Mouse (Mus musculus) inflammation-experienced regulatory T-cells, adult 6 months (primary cell): ENCODE results near the gene Plekhm3. TPM values are rescaled to one million over a fixed set of nuclear protein-coding genes. Genes with fewer than 3 reads are reported as not detected.

Experiments used
- ATAC-seq: one replicate; pipeline ENCODE4 v1.8.0; 2017
- polyA plus RNA-seq, 3 experiments: library from polyadenylated mRNA; unstranded; fragments of 100-300 nt; shearing (Covaris generic); gene quantifications; one replicate each; pipeline ENCODE4 v1.2.1; 2017

The Plekhm3 gene
- polyA plus RNA-seq, 3 experiments from 2014 or later: 7.0 to 13.0 (median 11.0) TPM

DNA sequence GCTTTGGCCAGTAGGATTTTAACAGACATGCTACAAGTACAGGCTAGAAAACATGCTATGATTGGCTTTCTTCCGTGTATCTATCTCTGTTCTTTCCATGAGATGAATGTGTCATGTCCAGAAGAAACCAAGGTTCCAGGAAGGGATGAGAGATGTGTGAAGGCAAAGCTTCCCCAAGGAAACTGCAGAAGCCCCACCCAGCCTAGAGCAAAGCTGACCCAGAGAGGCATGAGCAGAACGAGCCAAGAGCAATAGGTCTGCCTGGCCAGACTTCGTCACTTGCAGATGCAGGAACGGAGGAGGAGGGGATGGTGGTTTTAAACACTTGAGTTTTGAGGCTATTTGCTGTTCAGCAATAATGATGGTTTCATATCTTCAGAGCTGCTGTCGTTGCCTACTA is 198.9 kb downstream of the Plekhm3 start:
- ATAC-seq: no peak

DNA sequence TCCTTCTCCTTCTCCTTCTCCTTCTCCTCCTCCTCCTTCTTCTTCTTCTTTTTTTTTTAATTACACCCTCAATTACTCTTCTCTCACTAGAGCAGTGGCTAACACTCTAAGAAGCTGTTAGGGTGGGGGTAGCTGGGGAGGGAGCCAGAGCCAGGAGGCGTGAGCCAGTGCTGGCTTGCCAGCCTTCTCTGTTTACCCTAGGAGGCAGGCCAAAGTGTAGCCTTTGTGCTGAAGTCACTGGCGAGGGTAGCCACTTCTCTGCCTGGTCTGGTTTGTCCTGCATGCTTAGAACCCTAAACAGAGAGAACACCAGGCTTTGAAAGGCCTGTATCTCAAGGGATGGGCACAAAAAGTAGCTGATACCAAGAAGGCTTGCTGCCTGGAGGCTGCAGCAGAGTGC is 199.4 kb downstream of the Plekhm3 start:
- ATAC-seq: no peak

DNA sequence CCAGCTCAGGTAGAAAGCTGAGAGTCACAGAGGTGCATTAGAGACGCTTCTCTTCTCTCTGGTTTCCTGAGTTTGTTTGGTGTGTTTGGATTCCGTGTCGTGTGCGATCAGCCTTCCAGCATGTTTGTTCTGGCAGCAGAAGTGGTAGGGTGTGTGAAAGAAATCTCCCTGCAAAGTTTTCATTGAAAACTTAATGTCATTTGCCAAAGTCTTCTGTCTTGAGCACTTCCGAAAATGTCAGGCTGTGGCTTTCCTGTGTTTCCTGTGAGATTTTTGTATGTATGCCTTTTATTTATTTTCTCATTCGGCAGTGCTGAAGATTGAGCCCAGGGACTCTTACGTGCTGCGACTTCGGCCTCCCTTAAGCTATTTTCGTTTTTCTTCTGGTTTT is 200.0 kb downstream of the Plekhm3 start:
- ATAC-seq: no peak

DNA sequence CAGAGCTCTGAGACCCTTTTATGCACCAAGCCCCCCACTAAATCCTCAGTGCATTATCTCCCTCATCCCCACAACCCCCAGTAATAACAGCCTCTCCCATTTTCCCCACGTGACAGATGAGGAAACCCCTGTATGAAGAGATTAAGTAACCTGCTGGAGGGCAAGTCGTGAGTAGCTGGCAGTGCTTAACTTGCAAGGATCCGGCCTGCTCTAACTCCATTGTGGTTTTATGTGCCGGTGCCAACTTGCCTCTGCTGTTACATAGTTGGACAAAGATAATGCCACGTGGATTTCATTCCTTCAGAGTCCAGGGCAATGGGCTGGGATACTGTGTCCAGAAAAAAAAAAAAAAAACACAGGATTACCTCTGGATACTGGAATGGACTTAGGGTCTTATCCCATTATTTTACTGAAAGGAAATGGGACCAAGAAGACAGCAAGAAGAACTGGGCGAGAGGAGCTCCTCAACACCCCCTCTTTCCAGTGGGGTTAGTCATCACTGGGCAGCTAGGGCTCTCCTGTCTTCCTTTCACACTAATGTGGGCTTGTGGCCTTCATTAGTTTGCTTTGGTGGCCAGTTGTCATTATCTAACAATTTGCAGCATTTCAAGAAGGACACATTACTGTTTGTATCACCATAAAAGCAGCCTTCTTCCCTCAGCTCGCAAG is 200.5 kb downstream of the Plekhm3 start:
- no peak for ATAC-seq

DNA sequence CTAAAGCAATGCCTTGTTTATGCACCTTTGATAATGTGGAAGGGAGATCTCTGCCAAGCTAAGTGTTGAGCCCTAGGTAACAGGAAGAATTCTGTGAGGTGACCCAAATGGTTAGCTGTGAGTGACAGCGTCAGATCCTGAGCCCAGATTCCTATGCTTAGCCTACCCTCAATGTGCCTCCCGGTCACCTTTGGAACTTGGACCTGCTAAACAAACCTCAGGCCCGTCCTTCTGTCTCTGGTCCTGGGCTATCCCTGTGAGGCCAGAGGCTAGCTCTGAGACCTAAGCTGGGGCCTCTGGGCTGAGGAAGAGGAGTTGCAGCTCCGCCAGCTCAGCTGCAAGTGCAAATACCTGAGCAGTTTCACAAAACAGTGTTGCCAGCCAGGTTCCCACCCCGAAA is 202.0 kb downstream of the Plekhm3 start:
- ATAC-seq: no peak

DNA sequence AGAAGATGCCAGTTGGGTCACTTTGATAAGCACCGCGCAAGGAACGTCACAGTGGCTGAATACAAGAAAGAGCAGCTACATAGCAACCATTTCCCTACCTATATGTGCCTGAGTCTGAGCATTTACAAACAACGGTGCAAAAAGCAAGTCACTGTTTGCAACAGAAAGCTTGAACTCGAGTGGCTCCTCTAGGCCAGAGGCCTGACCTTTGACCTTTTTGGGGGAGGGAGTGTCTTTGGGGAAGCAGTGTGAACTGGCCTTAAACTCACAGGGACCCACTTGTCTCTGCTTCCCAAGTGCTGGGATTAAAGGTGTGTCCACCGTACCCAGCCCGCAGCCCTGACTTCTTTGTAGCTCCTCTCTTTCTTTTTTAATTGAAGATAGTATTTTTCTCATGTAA is 203.0 kb downstream of the Plekhm3 start:
- no peak for ATAC-seq

DNA sequence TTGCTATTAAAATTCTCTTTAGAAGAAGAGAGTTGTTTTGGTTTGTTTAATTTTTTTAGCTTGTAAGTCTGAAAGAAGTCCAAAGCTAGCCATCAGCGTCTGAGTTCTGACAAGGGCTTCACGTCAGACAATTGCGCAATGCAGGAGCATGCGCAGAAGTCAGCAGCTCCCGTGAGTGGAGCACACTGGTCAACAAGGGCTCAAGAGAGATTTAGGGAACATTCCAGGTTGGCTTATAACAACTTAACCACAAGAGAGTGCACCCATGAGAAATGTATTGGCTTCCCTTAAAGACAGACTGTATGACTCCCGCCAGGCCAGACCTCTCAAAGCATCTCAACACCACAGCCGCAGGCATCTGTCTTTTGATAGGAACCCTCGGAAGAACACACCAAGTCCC is 203.5 kb downstream of the Plekhm3 start:
- no peak for ATAC-seq

DNA sequence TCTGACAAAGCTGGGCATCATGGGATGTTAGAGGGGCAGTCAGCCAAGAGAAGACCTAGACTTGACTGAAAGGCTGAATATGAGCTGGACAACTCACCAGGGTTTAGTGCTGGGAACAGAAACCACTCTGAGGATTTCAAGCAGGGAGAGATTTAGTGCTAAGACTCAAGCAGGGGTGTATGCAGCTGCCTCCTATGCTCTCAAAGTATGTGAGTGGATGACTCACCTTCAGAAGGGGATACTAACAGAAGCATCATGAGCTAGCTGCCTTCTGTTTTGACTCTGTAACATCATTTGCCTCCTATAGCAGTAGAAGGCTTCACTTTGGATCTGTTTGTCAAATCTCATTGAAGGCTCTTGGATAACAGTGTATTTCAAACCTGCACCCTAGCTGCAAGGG is 212.0 kb downstream of the Plekhm3 start:
- no peak for ATAC-seq

DNA sequence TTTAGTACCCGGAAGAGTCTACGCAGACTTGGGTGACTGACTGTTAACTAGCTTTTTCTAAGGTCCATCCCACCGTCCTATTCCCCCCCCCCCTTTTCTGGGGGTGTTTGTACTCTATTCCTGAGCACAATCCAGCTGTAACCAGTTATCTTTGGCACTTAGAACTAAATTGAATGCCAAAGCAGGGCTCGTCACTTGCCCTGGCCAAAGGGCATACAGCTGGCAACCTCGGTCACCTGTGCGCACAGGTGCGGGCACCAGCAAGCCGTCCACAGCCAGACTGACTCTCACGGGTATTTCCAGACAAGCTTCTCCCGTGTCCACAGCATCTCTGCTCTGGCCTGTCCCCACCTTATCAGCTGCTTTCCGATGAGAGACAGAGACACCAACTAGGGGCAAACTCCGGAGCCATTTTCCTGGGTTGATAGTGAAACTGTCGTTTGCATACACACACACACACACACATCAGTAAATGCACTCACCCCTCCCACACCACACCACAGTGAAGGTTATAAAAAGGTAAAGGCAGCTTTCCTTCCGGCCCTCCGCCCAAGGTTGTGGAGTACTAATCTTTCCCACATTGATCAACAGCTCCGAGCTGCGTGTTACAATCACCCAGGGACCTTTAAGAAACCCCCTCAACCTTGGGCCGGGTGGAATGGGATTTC is 213.7 kb downstream of the Plekhm3 start:
- no peak for ATAC-seq

DNA sequence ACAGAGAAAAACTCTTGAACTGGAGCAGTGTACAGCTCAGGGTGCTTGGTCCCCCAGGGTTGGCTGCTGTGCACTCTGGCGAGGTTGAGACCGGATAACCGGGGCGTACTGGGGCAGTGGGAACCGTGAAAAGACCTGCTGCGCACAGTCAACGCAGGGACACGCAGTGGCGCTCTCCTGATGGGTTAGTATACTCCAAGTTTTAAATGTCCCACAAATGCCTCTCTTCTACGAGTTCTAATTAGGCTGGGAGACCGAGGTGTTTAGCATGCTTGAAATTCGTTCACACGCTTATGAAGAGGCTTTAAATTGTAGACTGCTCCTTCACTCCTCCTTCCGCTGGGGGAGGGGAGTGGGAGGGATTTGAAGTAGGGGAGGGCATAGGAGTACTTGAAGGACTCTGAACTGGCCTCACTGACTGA is 218.0 kb downstream of the Plekhm3 start:
- peak; percentile 32 for ATAC-seq

DNA sequence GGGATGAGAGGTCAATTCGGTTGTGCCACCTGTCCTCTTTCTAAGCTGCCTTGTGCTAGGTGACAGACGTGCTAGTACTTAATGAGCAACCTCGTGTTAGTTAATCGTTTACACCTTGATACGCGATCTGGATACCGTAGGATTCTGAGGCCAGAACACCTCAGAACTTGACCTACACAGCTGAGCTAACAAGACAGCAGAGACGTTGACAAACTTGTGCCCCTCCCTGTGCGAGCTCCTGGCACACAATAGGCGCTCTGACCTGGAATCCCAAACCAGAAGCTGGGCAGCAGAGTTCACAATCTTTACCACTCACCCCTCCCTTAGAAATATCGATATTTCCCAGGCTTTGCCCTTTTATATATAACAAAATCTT is 218.5 kb downstream of the Plekhm3 start:
- peak; percentile 8 for ATAC-seq

DNA sequence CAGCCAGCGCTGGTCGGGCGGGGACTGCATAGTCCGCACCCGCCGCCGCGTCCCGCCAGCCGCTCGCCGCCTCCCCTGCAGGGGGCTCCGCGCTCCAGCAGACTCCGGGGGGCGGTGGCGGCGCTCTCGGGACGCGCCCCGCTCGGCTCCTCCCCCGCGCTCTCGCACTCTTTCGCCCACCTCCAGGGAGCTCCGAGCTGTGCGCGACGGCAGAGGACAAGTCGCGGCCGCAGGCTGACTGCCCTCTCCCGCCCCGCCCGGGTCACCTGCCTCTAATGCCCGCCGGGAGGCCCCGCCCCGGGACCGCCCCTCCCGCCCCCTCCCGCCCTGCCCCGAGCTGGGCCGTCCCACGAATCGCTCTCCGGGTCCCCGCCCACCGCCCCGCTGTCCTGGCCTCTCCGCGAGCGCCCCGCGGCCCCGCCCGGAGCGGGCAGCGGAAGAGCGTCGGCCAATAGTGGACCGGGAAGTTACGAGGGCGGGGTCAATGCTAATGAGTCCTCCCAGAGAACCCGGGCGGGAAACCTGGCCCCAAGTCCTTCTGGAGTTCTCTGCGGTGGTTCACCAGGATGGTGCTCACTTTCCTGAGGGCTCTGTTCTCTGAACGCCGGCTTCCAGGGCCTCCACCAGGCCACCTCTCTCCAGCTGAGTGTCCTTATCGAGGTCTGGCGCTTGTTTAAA is 219.0 kb downstream of the Plekhm3 start, which contains the start of gene Fzd5:
TSS of gene Fzd5 (minus strand) at position 250 of the 678 bp plus-strand sequence.
- peak; percentile 78 for ATAC-seq

DNA sequence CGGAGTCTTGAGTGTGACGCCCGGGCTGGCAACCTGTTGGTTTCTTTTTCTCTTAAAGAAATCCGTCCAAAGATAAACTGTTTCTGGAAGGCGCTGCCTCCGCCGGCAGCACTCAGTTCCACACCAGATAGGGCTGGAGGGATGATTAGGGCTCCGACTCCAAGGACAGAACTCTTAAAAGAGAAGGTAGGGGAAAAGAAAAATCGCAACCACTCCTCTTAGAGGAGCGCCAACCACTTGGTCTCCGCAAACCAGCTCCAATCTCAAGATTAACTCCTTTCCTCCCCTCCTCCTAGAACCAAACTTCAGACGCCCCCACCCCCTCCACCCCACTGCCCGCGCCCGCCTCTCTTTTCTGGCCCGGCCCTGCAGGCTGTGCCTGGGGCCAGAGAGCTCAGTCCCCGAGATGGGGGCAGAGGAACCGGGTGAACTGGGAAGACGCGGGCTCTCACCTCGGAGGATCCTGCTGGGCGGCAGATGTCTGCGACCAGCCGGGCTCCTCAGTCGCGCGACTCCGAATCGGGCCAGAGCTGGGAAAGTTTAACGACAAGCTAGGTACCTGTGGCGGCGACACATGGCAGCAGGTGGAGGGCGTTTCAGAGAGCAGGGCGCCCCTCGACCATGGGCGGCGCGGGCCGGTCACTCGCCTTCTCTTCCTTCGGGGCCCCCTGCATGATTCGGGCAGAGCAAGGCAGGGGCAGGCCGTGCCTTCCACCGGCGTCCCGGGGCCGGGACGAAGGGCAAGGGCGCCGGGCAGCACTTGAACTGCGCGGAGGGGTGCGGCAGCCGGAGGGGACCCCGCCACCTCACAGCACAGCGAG is 219.7 kb downstream of the Plekhm3 start:
- ATAC-seq: peak; percentile 3

Other genes with a start within 250 kb of the Plekhm3 start
- under 1 TPM; 0.35 to 0.97 (median 0.44) TPM for gene Fzd5, start 219.1 kb downstream of the Plekhm3 start, polyA plus RNA-seq
- gene Akr1cl, start 75.9 kb upstream of the Plekhm3 start, polyA plus RNA-seq: under 1 TPM in 1 of 3 experiments, not detected in 2; 0.71 TPM
- gene Cryge, start 94.3 kb upstream of the Plekhm3 start, polyA plus RNA-seq: not detected
- gene Crygd, start 106.6 kb upstream of the Plekhm3 start, polyA plus RNA-seq: not detected
- gene Crygc, start 116.9 kb upstream of the Plekhm3 start, polyA plus RNA-seq: not detected
- gene Crygb, start 125.5 kb upstream of the Plekhm3 start, polyA plus RNA-seq: not detected
- gene Cryga, start 146.5 kb upstream of the Plekhm3 start, polyA plus RNA-seq: not detected
- gene Gm28845, start 162.7 kb upstream of the Plekhm3 start, polyA plus RNA-seq: not detected
- not detected for gene D630023F18Rik, start 166.4 kb upstream of the Plekhm3 start, polyA plus RNA-seq
- gene Idh1, start 229.7 kb upstream of the Plekhm3 start, polyA plus RNA-seq: 10 to 100 TPM in 1 of 3 experiments, 1 to 10 TPM in 2; 6.3 to 13.0 (median 9.4) TPM
- 10 to 100 TPM in 2 of 3 experiments, 1 to 10 TPM in 1; 9.5 to 14.6 (median 13.5) TPM for gene Pikfyve, start 229.9 kb upstream of the Plekhm3 start, polyA plus RNA-seq